Mouse (Mus musculus) intestine, embryonic 14.5 days (tissue): Measurements from ENCODE around the gene Arid3b. TPM values are rescaled to one million over a fixed set of nuclear protein-coding genes. Genes with fewer than 3 reads are reported as not detected.

Source experiments
- ATAC-seq: fragments of 200-750 bp; cut with Nextera tagmentation; replicated peaks from 2 replicates; pipeline ENCODE4 v1.8.0; 2017; ENCODE audit warnings: low read depth, moderate number of reproducible peaks, moderate TSS enrichment, moderate library complexity; ENCODE audit not compliant: low FRiP score, low TSS enrichment
- DNase-seq: peaks from one replicate; pipeline ENCODE4 v3.0.0-alpha.2; 2018; ENCODE audit warnings: low spot score
- H3K27ac ChIP-seq: fragments of 300-500 bp; sonication (generic); 2 replicates; pipeline ENCODE4 v1.5.1; 2014; ENCODE audit warnings: low read depth, mild to moderate bottlenecking, control low read depth
- H3K27me3 ChIP-seq: fragments of 300-500 bp; sonication (generic); replicated peaks from 2 replicates; pipeline ENCODE4 v1.6.1; 2014; ENCODE audit warnings: low read length, control low read depth; ENCODE audit not compliant: control insufficient read depth, insufficient read depth
- H3K36me3 ChIP-seq: fragments of 300-500 bp; sonication (generic); 2 replicates; pipeline ENCODE4 v1.6.1; 2014; ENCODE audit warnings: low read length, control low read depth; ENCODE audit not compliant: control insufficient read depth, insufficient read depth
- H3K4me1 ChIP-seq: fragments of 300-500 bp; sonication (generic); replicated peaks from 2 replicates; pipeline ENCODE4 v1.6.1; 2014; ENCODE audit warnings: low read length, control low read depth, mixed read lengths; ENCODE audit not compliant: control insufficient read depth, insufficient read depth
- H3K4me2 ChIP-seq: fragments of 300-500 bp; sonication (generic); 2 replicates; pipeline ENCODE4 v1.6.1; 2014; ENCODE audit warnings: low read length
- H3K4me3 ChIP-seq: fragments of 300-500 bp; sonication (generic); 2 replicates; pipeline ENCODE4 v1.5.1; 2014; ENCODE audit warnings: low read depth, low read length, control low read depth, mixed read lengths
- H3K9ac ChIP-seq: fragments of 300-500 bp; sonication (generic); 2 replicates; pipeline ENCODE4 v1.6.1; 2014; ENCODE audit warnings: mild to moderate bottlenecking, low read length
- H3K9me3 ChIP-seq: fragments of 300-500 bp; sonication (generic); 2 replicates; pipeline ENCODE4 v1.6.1; 2016; ENCODE audit warnings: low read length, control low read depth; ENCODE audit not compliant: control insufficient read depth
- WGBS: fragments of 180-500 bp; shearing (Covaris S2); extraction: QIAGEN DNeasy Blood & Tissue Kit; methylation state at CpG from one replicate; pipeline ENCODE4 v1.1.7; 2014; 5-methylcytosine and 5-hydroxymethylcytosine counted together
- polyA plus RNA-seq: library from polyadenylated mRNA; unstranded; fragments of >200 nt; fragmentation: Nextera tagmentation; extraction: Ambion mirVana; gene quantifications from 2 replicates; pipeline ENCODE4 v1.2.1, GENCODE M21; 2014

The Arid3b gene
- polyA plus RNA-seq, 1 experiment from 2014 or later, result 8.4 TPM

DNA sequence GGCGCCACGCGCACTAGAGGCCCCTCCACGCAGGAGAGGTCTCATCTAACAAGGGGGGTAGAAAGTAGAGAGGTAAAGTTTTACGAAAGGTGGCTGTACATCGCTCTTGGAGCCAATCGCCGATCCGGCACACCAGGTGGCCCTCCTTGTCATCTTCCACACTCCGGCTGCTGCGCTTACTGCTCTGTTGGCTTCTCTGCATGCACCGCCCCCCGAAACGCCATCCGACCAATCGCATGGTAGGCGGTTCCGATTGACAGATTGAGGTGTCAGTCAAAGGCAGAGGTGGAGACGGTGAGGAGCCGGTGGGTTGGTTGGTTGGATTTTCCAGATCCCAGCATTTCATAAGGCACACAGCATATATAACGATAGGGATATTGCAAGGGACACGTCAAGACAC lies 78.1 kb downstream of the Arid3b start:
- 91% methylated on average over 22 of the region's 22 CpGs for WGBS
- ATAC-seq, result no peak
- H3K27me3 ChIP-seq, result no peaks in the 10 kb centered on the region

DNA sequence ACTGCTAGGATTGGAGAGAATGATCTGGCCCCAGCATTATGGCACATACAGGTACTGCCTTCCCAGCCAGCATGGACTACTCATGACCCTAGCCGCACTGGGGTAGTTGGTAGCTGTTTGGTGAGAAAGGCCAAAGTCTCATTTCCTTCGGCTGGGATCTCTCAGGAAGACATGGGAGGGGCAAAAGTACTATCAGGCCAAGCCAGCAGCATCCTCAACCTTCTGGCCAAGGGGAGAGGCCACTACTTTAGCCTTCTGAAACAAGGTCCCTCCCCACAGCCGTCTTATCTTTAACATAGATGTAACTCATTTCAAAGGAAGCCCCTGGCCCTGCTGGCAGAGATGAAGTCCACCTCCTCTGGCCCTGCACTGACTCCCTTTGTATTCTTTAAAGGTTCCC lies 79.0 kb downstream of the Arid3b start:
- H3K4me2 ChIP-seq, result no peak overlapping the region
- H3K9me3 ChIP-seq, result no peaks in the 10 kb centered on the region
- peaks cover 5% of the 10 kb centered on the region for H3K4me1 ChIP-seq
- WGBS, result 83% methylated on average over 3 of the region's 3 CpGs
- no peak overlapping the region for H3K9ac ChIP-seq
- H3K36me3 ChIP-seq, result peaks cover 90% of the 10 kb centered on the region
- H3K4me3 ChIP-seq, result no peak overlapping the region
- no peak overlapping the region for H3K27ac ChIP-seq
- H3K27me3 ChIP-seq, result no peaks in the 10 kb centered on the region
- DNase-seq (no peak), ATAC-seq (no peak)

More for the DNA sequence above, 78.1 kb downstream of the Arid3b start:
- no peak overlapping the region for H3K4me2 ChIP-seq
- no peak overlapping the region for H3K27ac ChIP-seq
- H3K4me3 ChIP-seq, result no peak overlapping the region
- no peaks in the 10 kb centered on the region for H3K9me3 ChIP-seq
- peaks cover 81% of the 10 kb centered on the region for H3K36me3 ChIP-seq
- H3K4me1 ChIP-seq, result peaks cover 14% of the 10 kb centered on the region
- H3K9ac ChIP-seq, result no peak overlapping the region
- DNase-seq, result no peak

DNA sequence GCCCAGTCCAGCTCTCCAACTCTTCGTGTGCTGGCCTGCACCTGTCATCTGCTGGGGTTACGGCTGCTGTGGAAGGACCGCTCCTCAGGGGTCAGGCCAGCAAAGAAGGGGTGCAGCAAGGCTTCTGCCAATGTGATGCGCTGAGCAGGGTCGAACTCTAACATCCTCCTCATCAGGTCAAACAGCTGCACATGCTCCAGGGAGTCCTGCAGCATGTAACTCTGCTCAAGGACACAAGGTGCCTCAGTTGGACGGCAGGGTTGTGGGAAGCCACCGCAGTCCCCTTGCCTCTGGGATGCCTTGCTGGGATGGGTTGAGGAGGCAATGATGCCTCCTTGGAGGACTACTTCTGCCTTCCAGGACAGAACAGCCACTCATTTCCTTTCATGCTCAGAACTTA lies 85.7 kb downstream of the Arid3b start:
- 88% methylated on average over 7 of the region's 7 CpGs for WGBS
- Histone ChIP-seq H3K27ac (no peak overlapping the region), H3K9me3 (no peaks in the 10 kb centered on the region), H3K27me3 (no peaks in the 10 kb centered on the region), H3K4me1 (no peaks in the 10 kb centered on the region), H3K36me3 (peaks cover 100% of the 10 kb centered on the region), H3K4me3 (no peak overlapping the region), H3K9ac (no peak overlapping the region), H3K4me2 (no peak overlapping the region)
- DNase-seq, result no peak
- ATAC-seq, result no peak

DNA sequence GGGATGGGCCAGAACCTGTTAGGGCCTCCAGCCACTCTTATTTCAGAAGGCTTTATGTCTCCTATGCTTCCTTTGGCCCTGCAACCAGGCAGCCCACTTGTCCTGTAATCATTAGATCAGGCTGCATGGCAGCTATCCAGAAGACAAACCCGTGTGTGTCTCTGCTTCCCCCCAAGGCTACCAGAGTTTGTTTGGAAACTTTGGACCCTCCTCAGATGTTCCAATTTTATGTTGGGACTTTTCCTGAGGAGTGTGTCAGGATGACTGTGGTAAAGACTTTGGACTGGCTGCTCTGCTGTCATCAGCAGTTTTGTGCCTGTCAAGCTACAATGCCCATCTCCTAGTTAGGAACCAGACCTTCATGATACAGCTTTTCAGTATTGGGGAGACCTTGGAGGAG lies 87.8 kb downstream of the Arid3b start:
- Histone ChIP-seq H3K27me3 (no peaks in the 10 kb centered on the region), H3K27ac (no peak overlapping the region), H3K4me3 (no peak overlapping the region), H3K9ac (no peak overlapping the region), H3K36me3 (peaks cover 88% of the 10 kb centered on the region), H3K9me3 (no peaks in the 10 kb centered on the region), H3K4me2 (no peak overlapping the region), H3K4me1 (no peaks in the 10 kb centered on the region)
- WGBS, result 66% methylated on average over 1 of the region's 1 CpGs
- no peak for DNase-seq
- ATAC-seq, result no peak

DNA sequence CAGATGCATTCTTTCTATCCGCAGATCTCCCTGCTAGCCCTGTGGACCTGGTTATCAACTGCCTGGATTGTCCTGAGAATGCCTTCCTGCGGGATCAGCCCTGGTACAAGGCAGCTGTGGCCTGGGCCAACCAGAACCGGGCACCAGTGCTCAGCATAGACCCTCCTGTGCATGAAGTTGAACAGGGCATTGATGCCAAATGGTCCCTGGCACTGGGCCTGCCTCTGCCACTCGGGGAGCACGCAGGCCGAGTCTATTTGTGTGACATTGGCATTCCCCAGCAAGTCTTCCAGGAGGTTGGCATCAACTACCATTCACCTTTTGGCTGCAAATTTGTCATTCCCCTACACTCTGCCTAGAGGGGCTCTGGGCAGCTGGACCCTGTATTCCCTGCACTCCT lies 88.5 kb downstream of the Arid3b start:
- Histone ChIP-seq H3K4me2 (no peak overlapping the region), H3K4me3 (no peak overlapping the region), H3K4me1 (no peaks in the 10 kb centered on the region), H3K27ac (no peak overlapping the region), H3K27me3 (no peaks in the 10 kb centered on the region), H3K9ac (no peak overlapping the region), H3K36me3 (peaks cover 81% of the 10 kb centered on the region), H3K9me3 (no peaks in the 10 kb centered on the region)
- DNase-seq (no peak), ATAC-seq (no peak)
- WGBS, result 90% methylated on average over 6 of the region's 6 CpGs

DNA sequence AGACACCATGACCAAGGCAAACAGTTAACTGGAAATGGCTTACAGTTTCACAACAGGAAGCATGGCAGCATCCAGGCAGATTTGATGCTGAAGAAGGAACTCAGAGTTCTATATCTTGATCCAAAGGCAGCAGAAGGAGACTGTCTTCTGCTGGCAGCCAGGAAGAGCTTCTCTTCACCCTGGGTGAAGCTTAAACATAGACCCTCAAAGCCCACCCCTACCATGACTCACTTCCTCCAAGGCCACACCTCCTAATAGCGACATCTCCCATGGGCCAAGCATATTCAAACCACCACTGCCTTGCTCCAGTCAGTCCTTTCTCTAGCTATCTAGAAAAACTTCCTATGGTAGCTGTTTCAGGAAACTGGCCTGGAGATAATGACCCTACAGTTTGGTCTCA lies 89.5 kb downstream of the Arid3b start:
- H3K27ac ChIP-seq, result no peak overlapping the region
- H3K27me3 ChIP-seq, result no peaks in the 10 kb centered on the region
- H3K36me3 ChIP-seq, result peaks cover 80% of the 10 kb centered on the region
- 72% methylated on average over 1 of the region's 1 CpGs for WGBS
- no peak overlapping the region for H3K9ac ChIP-seq
- DNase-seq (no peak), ATAC-seq (no peak)
- H3K4me1 ChIP-seq, result no peaks in the 10 kb centered on the region
- H3K4me2 ChIP-seq, result no peak overlapping the region
- no peak overlapping the region for H3K4me3 ChIP-seq
- no peaks in the 10 kb centered on the region for H3K9me3 ChIP-seq

DNA sequence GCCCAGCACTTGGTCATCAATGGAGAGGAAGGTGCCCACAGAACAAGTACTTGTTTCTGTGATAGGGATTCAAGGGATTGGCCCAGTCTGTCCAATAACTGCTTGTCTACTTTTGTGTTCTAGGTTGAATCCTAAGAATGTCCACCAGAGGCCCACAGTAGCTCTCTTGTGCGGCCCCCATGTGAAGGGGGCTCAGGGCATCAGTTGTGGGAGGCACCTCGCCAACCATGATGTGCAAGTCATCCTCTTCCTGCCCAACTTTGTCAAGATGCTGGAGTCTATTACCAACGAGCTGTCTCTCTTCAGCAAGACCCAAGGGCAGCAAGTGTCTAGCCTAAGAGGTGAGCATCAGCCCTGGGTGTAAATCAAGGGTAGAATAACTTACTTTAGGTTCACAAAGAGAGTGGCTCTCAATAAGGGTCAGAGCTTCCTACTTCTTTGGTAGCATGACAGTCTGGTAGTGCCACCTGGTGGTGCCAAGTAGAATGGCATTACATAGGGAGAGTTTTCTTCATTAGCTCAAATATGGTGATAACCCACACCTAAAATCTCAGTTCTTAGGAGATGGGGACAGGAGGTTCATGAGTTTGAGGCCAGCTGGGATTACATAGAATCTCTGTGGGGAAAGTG lies 92.0 kb downstream of the Arid3b start:
- WGBS, result 75% methylated on average over 3 of the region's 3 CpGs
- ATAC-seq, result no peak
- H3K4me2 ChIP-seq, result no peak overlapping the region
- H3K4me1 ChIP-seq, result no peaks in the 10 kb centered on the region
- no peak overlapping the region for H3K9ac ChIP-seq
- H3K27me3 ChIP-seq, result no peaks in the 10 kb centered on the region
- no peak for DNase-seq
- H3K9me3 ChIP-seq, result no peaks in the 10 kb centered on the region
- H3K36me3 ChIP-seq, result peaks cover 75% of the 10 kb centered on the region
- no peak overlapping the region for H3K27ac ChIP-seq
- H3K4me3 ChIP-seq, result no peak overlapping the region

Other genes starting within 250 kb of the Arid3b start
- gene Ulk3, start 247.3 kb downstream of the Arid3b start, polyA plus RNA-seq, result 14.2 and 14.3 TPM in 2 replicates
- not detected in 2 replicates for gene Cplx3, start 230.5 kb downstream of the Arid3b start, polyA plus RNA-seq
- gene Lman1l, start 216.0 kb downstream of the Arid3b start, polyA plus RNA-seq, result not detected in 2 replicates
- 28.0 and 31.4 TPM in 2 replicates for gene Csk, start 183.2 kb downstream of the Arid3b start, polyA plus RNA-seq
- not detected in 2 replicates for gene Cyp1a2, start 153.1 kb downstream of the Arid3b start, polyA plus RNA-seq
- not detected in 2 replicates for gene Cyp1a1, start 148.9 kb downstream of the Arid3b start, polyA plus RNA-seq
- gene Edc3, start 128.3 kb downstream of the Arid3b start, polyA plus RNA-seq, result 25.1 and 25.7 TPM in 2 replicates
- 64.2 and 69.6 TPM in 2 replicates for gene Clk3, start 70.9 kb downstream of the Arid3b start, polyA plus RNA-seq
- gene Ubl7, start 74.2 kb upstream of the Arid3b start, polyA plus RNA-seq, result 91.4 and 96.8 TPM in 2 replicates
- gene Sema7a, start 103.3 kb upstream of the Arid3b start, polyA plus RNA-seq, result 0.34 and 0.38 TPM in 2 replicates
- gene Cyp11a1, start 169.6 kb upstream of the Arid3b start, polyA plus RNA-seq, result 3.0 and 4.3 TPM in 2 replicates
- gene Stra6, start 227.0 kb upstream of the Arid3b start, polyA plus RNA-seq, result 8.6 and 9.5 TPM in 2 replicates